Mouse (Mus musculus) testis, postnatal 10 days (tissue): Measurements from ENCODE around the gene Nfe2l3.
"Not testable (repeated sequence)": the region's sequence is repeated elsewhere in the genome, so short reads cannot be mapped to it uniquely, and the experiment has no call there.

Source experiments
- DNase-seq: peaks from one replicate; pipeline ENCODE4 v3.0.0; 2021; ENCODE audit warnings: low spot score

Nfe2l3 gene

GRCm38 (mm10) chr6:51452927-51453503, 20.5 kb downstream of the Nfe2l3 start:
- DNase-seq, result no peak

GRCm38 (mm10) chr6:51454949-51455348, 22.5 kb downstream of the Nfe2l3 start:
- DNase-seq, result no peak

- no peak for DNase-seq
Measured at GRCm38 (mm10) chr6:51456198-51456597, 23.7 kb downstream of the Nfe2l3 start.

GRCm38 (mm10) chr6:51457283-51457682, 24.8 kb downstream of the Nfe2l3 start:
- DNase-seq, result no peak

GRCm38 (mm10) chr6:51457770-51458387, 25.4 kb downstream of the Nfe2l3 start:
- DNase-seq, result no peak

GRCm38 (mm10) chr6:51458925-51459312, 26.4 kb downstream of the Nfe2l3 start:
- DNase-seq, result no peak

- no peak for DNase-seq
Measured at GRCm38 (mm10) chr6:51459313-51460020, 27.0 kb downstream of the Nfe2l3 start.

- no peak for DNase-seq
Measured at GRCm38 (mm10) chr6:51460021-51460360, 27.5 kb downstream of the Nfe2l3 start.

- DNase-seq, result no peak
Measured at GRCm38 (mm10) chr6:51460363-51460762, 27.9 kb downstream of the Nfe2l3 start.

- DNase-seq, result no peak
Measured at GRCm38 (mm10) chr6:51467649-51468048, 35.2 kb downstream of the Nfe2l3 start.

GRCm38 (mm10) chr6:51468891-51469561, 36.6 kb downstream of the Nfe2l3 start:
- DNase-seq, result peak; percentile 86

GRCm38 (mm10) chr6:51469715-51470310, 37.3 kb downstream of the Nfe2l3 start, which contains the start of gene Hnrnpa2b1:
Hnrnpa2b1 (minus strand) TSS chr6:51469894.
- DNase-seq, result peak; percentile 98

- DNase-seq, result peak; percentile 92
Measured at GRCm38 (mm10) chr6:51470311-51471178, 38.1 kb downstream of the Nfe2l3 start, which contains the start of gene Cbx3. Cbx3 (plus strand) TSS chr6:51470360.

GRCm38 (mm10) chr6:51471179-51471505, 38.7 kb downstream of the Nfe2l3 start:
- no peak for DNase-seq

GRCm38 (mm10) chr6:51471782-51472181, 39.3 kb downstream of the Nfe2l3 start:
- no peak for DNase-seq

- DNase-seq, result no peak
Measured at GRCm38 (mm10) chr6:51472213-51472612, 39.7 kb downstream of the Nfe2l3 start.

- no peak for DNase-seq
Measured at GRCm38 (mm10) chr6:51479136-51479731, 46.8 kb downstream of the Nfe2l3 start.

- DNase-seq, result no peak
Measured at GRCm38 (mm10) chr6:51481548-51481947, 49.1 kb downstream of the Nfe2l3 start.

GRCm38 (mm10) chr6:51483861-51484260, 51.4 kb downstream of the Nfe2l3 start:
- no peak for DNase-seq

GRCm38 (mm10) chr6:51484556-51484955, 52.1 kb downstream of the Nfe2l3 start:
- not testable (repeated sequence) for DNase-seq

GRCm38 (mm10) chr6:51485646-51486045, 53.2 kb downstream of the Nfe2l3 start:
- DNase-seq, result no peak
